Mouse (Mus musculus) megakaryocyte, embryonic 14.5 days (primary cell): ENCODE measurements around the gene Tacc2.

Source experiments
- FLI1 ChIP-seq: IDR thresholded peaks from 2 replicates; pipeline ENCODE4 v1.6.1; 2012; ENCODE audit warnings: low read length, inconsistent platforms, mixed read lengths
- GATA1 ChIP-seq: IDR thresholded peaks from 3 replicates; pipeline ENCODE4 v1.6.1; 2012; ENCODE audit warnings: mixed read lengths, low read length, inconsistent platforms, borderline replicate concordance

- TF ChIP-seq GATA1 (no peak), FLI1 (no peak)
Observed at GRCm38 (mm10) chr7:130799418-130799817, 222.2 kb downstream of the Tacc2 start.
